Mouse (Mus musculus) heart, adult 2 months (tissue): Measurements from ENCODE around the gene Hnrnpul2.

Experiments used
- CTCF ChIP-seq: fragments of 200-600 bp; IDR thresholded peaks from 2 replicates; pipeline ENCODE4 v1.8.1; 2022; ENCODE audit warnings: antibody characterized with exemption, mild to moderate bottlenecking, moderate library complexity
- EP300 ChIP-seq: fragments of 200-500 bp; IDR thresholded peaks from 2 replicates; pipeline ENCODE4 v1.6.1; 2011; ENCODE audit warnings: low read depth, low read length, control low read depth; ENCODE audit not compliant: insufficient read depth
- POLR2A ChIP-seq: fragments of 200-500 bp; IDR thresholded peaks from 2 replicates; pipeline ENCODE4 v1.6.1; 2011; ENCODE audit warnings: mild to moderate bottlenecking, low read depth, low read length, control low read depth; ENCODE audit not compliant: insufficient read depth

GRCm38 (mm10) chr19:8831262-8831661 is 11.5 kb downstream of the Hnrnpul2 start:
- TF ChIP-seq EP300: no peak
- TF ChIP-seq CTCF: no peak
- no peak for TF ChIP-seq POLR2A
